Mouse (Mus musculus): ENCODE results near the gene Gtsf1. TPM values are rescaled to one million over a fixed set of nuclear protein-coding genes. Genes with fewer than 3 reads are reported as not detected.

The Gtsf1 gene
- polyA plus RNA-seq, 1 experiment: not detected

DNA sequence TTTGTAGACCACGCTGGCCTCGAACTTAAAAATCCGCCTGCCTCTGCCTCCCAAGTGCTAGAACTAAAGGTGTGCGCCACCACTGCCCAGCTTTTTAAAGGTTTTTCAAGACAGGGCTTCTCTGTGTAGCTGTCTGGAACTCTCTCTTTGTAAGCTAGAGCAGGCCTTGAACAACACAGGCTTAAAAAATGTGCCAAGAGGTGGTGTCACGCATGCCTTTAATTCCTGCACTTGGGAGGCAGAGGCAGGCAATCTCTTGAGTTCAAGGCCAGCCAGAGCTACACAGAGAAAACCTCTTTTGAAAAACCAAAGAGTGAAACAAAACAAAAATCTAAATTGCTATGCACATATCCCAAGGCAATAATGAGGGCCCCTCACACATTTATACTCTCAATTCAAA is 28.9 kb downstream of the Gtsf1 start:
- Histone ChIP-seq H3K27ac (ENCODE audit: control insufficient read depth, insufficient read depth, low read length) (no peak overlapping the region), H3K27me3 (ENCODE audit: control insufficient read depth, insufficient read depth, low read length) (no peaks in the 10 kb centered on the region), H3K4me3 (ENCODE audit: control insufficient read depth, insufficient read depth, low read length) (no peak overlapping the region), H3K4me1 (replicated peaks; ENCODE audit: control insufficient read depth, insufficient read depth, low read length) (no peaks in the 10 kb centered on the region), H3K36me3 (ENCODE audit: control insufficient read depth, insufficient read depth, low read length) (no peaks in the 10 kb centered on the region)
- no peak for DNase-seq
- WGBS: 96% methylated on average over 5 of the region's 5 CpGs
- TF ChIP-seq POLR2A (IDR thresholded peaks at IDR 0.05; ENCODE audit: control insufficient read depth, extremely low read depth, insufficient read depth, low read length, poor library complexity): no peak
- TF ChIP-seq CTCF (IDR thresholded peaks at IDR 0.05; ENCODE audit: borderline replicate concordance, control insufficient read depth, extremely low read depth, insufficient read depth, low read length, poor library complexity): no peak

DNA sequence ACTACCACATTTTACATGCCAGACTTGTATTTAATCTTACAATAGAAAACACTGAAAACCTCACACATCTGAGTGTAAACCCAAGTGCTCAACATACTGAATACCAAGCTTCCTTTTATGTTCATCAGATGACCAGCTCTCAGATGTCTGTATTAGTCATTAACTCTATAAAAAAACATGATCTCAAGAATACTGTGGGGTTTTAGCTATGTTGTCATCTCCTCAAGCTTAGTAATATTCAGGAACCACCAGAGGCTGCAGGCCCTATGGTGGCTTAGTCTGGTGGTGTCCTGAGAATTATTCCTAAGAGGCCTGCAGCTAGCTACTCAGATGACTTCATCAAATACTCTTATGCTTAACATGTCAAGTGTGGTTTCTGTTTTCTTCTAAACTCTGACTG is 36.7 kb downstream of the Gtsf1 start:
- no peaks in the 10 kb centered on the region for H3K4me1 ChIP-seq (replicated peaks; ENCODE audit: control insufficient read depth, insufficient read depth, low read length)
- DNase-seq: no peak
- TF ChIP-seq POLR2A (IDR thresholded peaks at IDR 0.05; ENCODE audit: control insufficient read depth, extremely low read depth, insufficient read depth, low read length, poor library complexity) (no peak), CTCF (IDR thresholded peaks at IDR 0.05; ENCODE audit: borderline replicate concordance, control insufficient read depth, extremely low read depth, insufficient read depth, low read length, poor library complexity) (no peak)
- no peaks in the 10 kb centered on the region for H3K27me3 ChIP-seq (ENCODE audit: control insufficient read depth, insufficient read depth, low read length)
- no peak overlapping the region for H3K27ac ChIP-seq (ENCODE audit: control insufficient read depth, insufficient read depth, low read length)
- no peaks in the 10 kb centered on the region for H3K36me3 ChIP-seq (ENCODE audit: control insufficient read depth, insufficient read depth, low read length)
- H3K4me3 ChIP-seq (ENCODE audit: control insufficient read depth, insufficient read depth, low read length): no peak overlapping the region

DNA sequence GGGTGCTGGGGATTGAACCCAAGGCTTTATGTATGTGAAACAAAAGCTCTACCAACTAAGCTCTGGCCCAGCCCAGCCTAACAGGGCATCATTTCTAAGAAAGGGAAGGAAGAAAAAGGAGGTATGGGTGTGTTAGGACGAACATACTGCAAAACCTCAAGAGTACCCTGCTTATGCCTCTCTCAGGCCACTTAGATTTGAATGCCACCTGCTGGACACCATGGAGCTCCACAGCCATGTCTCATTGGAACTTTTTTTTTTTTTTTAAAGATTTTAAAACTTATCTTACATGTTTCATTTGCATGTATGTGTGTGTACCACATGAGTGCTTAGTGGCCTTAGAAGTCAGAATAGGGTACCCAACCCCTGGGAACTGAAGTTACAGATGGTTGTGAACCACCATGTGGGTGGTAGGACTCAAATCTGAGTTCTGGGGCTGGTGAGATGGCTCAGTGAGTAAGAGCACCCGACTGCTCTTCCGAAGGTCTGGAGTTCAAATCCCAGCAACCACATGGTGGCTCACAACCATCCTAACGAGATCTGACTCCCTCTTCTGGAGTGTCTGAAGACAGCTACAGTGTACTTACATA is 41.6 kb downstream of the Gtsf1 start:
- H3K36me3 ChIP-seq (ENCODE audit: control insufficient read depth, insufficient read depth, low read length): no peaks in the 10 kb centered on the region
- WGBS: 48% methylated on average over 4 of the region's 4 CpGs
- H3K4me3 ChIP-seq (ENCODE audit: control insufficient read depth, insufficient read depth, low read length): no peak overlapping the region
- TF ChIP-seq POLR2A (IDR thresholded peaks at IDR 0.05; ENCODE audit: control insufficient read depth, extremely low read depth, insufficient read depth, low read length, poor library complexity): no peak
- no peak for TF ChIP-seq CTCF (IDR thresholded peaks at IDR 0.05; ENCODE audit: borderline replicate concordance, control insufficient read depth, extremely low read depth, insufficient read depth, low read length, poor library complexity)
- no peaks in the 10 kb centered on the region for H3K4me1 ChIP-seq (replicated peaks; ENCODE audit: control insufficient read depth, insufficient read depth, low read length)
- no peak overlapping the region for H3K27ac ChIP-seq (ENCODE audit: control insufficient read depth, insufficient read depth, low read length)
- H3K27me3 ChIP-seq (ENCODE audit: control insufficient read depth, insufficient read depth, low read length): no peaks in the 10 kb centered on the region
- no peak for DNase-seq

DNA sequence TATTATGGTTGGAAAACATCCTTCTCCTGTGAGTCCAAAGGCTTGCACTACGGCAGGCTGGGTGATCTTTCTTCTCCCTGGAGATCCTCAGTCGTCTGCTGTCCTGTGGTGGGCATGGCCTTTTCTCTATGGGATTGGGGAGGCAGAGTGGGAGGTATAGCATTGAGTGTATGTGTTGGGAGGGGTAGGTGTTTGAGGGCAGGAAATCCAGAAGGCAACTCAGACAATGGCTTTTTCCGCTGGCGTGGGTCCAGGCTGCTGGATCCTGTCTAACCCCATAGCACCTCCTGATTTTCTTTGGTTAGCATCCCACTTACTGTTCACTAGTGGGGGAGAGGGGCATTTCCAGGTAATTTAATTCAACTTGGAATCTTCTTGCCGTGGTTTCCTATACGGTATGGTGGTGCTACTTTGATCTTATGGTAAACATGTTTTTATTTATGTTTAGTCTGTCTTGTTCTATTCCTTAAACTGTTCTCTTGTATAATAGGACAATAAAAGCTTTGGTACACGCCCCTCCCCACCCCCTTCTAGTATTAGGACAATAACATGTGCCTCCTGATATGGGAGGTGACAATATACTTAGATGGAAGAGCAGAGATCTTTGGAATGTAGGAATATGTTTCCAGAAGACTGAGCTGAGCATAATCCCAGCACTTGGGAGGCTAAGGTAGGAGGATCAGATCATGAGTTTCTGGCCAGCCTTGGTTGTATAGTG is 46.3 kb downstream of the Gtsf1 start:
- no peaks in the 10 kb centered on the region for H3K36me3 ChIP-seq (ENCODE audit: control insufficient read depth, insufficient read depth, low read length)
- DNase-seq: no peak
- no peaks in the 10 kb centered on the region for H3K4me1 ChIP-seq (replicated peaks; ENCODE audit: control insufficient read depth, insufficient read depth, low read length)
- no peak overlapping the region for H3K4me3 ChIP-seq (ENCODE audit: control insufficient read depth, insufficient read depth, low read length)
- no peak overlapping the region for H3K27ac ChIP-seq (ENCODE audit: control insufficient read depth, insufficient read depth, low read length)
- 88% methylated on average over 7 of the region's 7 CpGs for whole genome bisulfite sequencing
- H3K27me3 ChIP-seq (ENCODE audit: control insufficient read depth, insufficient read depth, low read length): no peaks in the 10 kb centered on the region
- TF ChIP-seq CTCF (IDR thresholded peaks at IDR 0.05; ENCODE audit: borderline replicate concordance, control insufficient read depth, extremely low read depth, insufficient read depth, low read length, poor library complexity): no peak
- no peak for TF ChIP-seq POLR2A (IDR thresholded peaks at IDR 0.05; ENCODE audit: control insufficient read depth, extremely low read depth, insufficient read depth, low read length, poor library complexity)

DNA sequence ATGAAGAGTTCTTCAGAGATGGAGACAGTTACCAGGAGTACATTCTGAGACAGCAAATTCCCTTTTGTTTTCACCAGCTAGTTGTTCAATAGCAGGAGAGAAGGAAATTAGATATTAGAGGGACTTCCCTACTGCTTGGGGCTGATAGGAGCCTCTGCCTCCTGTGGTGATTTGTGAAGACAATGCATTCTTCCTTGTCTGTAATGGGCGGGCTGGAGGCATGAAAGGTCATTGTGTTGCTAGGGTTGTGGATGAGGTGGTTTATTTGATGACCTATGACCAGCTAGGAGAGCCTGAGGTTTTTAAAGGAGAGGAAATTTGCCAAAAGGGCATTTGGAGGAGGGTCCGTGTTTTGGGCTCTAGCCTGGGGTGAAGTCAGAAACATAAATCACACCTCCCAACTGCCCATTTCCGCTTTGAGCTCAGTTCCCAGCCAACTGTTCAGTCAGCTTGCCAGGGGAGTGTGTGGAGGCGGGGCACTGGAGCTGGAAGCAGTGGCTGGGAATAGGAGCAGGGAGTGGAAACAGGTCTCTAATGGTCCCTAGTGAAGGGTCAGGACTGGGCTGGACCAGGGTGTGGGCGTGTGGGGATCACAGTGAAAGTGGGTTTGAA is 47.4 kb downstream of the Gtsf1 start:
- H3K4me3 ChIP-seq (ENCODE audit: control insufficient read depth, insufficient read depth, low read length): no peak overlapping the region
- no peak for TF ChIP-seq CTCF (IDR thresholded peaks at IDR 0.05; ENCODE audit: borderline replicate concordance, control insufficient read depth, extremely low read depth, insufficient read depth, low read length, poor library complexity)
- no peak for TF ChIP-seq POLR2A (IDR thresholded peaks at IDR 0.05; ENCODE audit: control insufficient read depth, extremely low read depth, insufficient read depth, low read length, poor library complexity)
- no peak for DNase-seq

DNA sequence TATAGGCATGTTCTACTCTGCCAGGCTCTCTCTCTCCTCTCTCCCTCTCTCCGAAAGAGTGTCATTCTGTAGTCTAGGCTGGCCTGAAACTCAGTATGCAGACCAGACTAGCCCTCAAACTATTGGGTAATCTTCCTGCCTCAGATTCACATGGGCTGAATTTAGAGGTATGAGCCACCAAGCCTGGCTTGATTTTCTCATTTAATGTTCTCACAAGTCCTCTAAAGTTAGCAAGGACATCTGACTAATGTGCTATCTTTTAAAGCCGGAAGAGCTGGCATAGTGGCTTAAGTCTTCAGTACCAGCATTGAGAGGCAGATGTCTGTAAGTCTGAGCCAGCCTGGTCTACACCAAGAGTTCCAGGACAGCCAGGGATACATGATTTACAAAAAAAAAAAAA is 48.2 kb downstream of the Gtsf1 start:
- H3K36me3 ChIP-seq (ENCODE audit: control insufficient read depth, insufficient read depth, low read length): no peaks in the 10 kb centered on the region
- H3K4me1 ChIP-seq (replicated peaks; ENCODE audit: control insufficient read depth, insufficient read depth, low read length): peaks cover 6% of the 10 kb centered on the region; the same call in 1 of the 2 replicates
- no peak overlapping the region for H3K4me3 ChIP-seq (ENCODE audit: control insufficient read depth, insufficient read depth, low read length)
- 88% methylated on average over 2 of the region's 2 CpGs for WGBS
- no peaks in the 10 kb centered on the region for H3K27me3 ChIP-seq (ENCODE audit: control insufficient read depth, insufficient read depth, low read length)
- TF ChIP-seq POLR2A (IDR thresholded peaks at IDR 0.05; ENCODE audit: control insufficient read depth, extremely low read depth, insufficient read depth, low read length, poor library complexity) (no peak), CTCF (IDR thresholded peaks at IDR 0.05; ENCODE audit: borderline replicate concordance, control insufficient read depth, extremely low read depth, insufficient read depth, low read length, poor library complexity) (no peak)
- no peak overlapping the region for H3K27ac ChIP-seq (ENCODE audit: control insufficient read depth, insufficient read depth, low read length)
- no peak for DNase-seq

More for the DNA sequence above, 47.4 kb downstream of the Gtsf1 start:
- Histone ChIP-seq H3K27ac (ENCODE audit: control insufficient read depth, insufficient read depth, low read length) (no peak overlapping the region), H3K27me3 (ENCODE audit: control insufficient read depth, insufficient read depth, low read length) (no peaks in the 10 kb centered on the region), H3K36me3 (ENCODE audit: control insufficient read depth, insufficient read depth, low read length) (no peaks in the 10 kb centered on the region), H3K4me1 (replicated peaks; ENCODE audit: control insufficient read depth, insufficient read depth, low read length) (peaks cover 5% of the 10 kb centered on the region; the same call in 1 of the 2 replicates)
- 90% methylated on average over 5 of the region's 5 CpGs for WGBS

Data from thymus, adult 2 months (tissue).